Mouse (Mus musculus) hindbrain, embryonic 16.5 days (tissue): ENCODE data around the gene Apoa4. TPM values are rescaled to one million over a fixed set of nuclear protein-coding genes. Genes with fewer than 3 reads are reported as not detected.
A peak's percentile ranks its signal among the peaks of the same experiment; 100 is the strongest.

Experiments used
- ATAC-seq: fragments of 200-750 bp; cut with Nextera tagmentation; 2 replicates; pipeline ENCODE4 v1.8.0; 2017; ENCODE audit warnings: moderate TSS enrichment, moderate library complexity
- H3K27ac ChIP-seq: fragments of 300-500 bp; sonication (generic); 2 replicates; pipeline ENCODE4 v1.5.1; 2014; ENCODE audit warnings: low read depth, mild to moderate bottlenecking, control low read depth, low read length, moderate library complexity
- H3K27me3 ChIP-seq: fragments of 300-500 bp; sonication (generic); replicated peaks from 2 replicates; pipeline ENCODE4 v1.6.1; 2014; ENCODE audit warnings: low read length; ENCODE audit not compliant: control insufficient read depth, insufficient read depth
- H3K36me3 ChIP-seq: fragments of 300-500 bp; sonication (generic); 2 replicates; pipeline ENCODE4 v1.6.1; 2014; ENCODE audit warnings: mild to moderate bottlenecking, low read length, moderate library complexity, mixed read lengths; ENCODE audit not compliant: control insufficient read depth, insufficient read depth
- H3K4me1 ChIP-seq: fragments of 300-500 bp; sonication (generic); 2 replicates; pipeline ENCODE4 v1.6.1; 2014; ENCODE audit warnings: low read depth, low read length; ENCODE audit not compliant: control insufficient read depth, insufficient read depth
- H3K4me2 ChIP-seq: fragments of 300-500 bp; sonication (generic); 2 replicates; pipeline ENCODE4 v1.6.1; 2014; ENCODE audit warnings: mild to moderate bottlenecking, low read length, control low read depth, moderate library complexity
- H3K4me3 ChIP-seq: fragments of 300-500 bp; sonication (generic); 2 replicates; pipeline ENCODE4 v1.5.1; 2014; ENCODE audit warnings: mild to moderate bottlenecking, low read length, control low read depth, moderate library complexity
- H3K9ac ChIP-seq: fragments of 300-500 bp; sonication (generic); 2 replicates; pipeline ENCODE4 v1.6.1; 2014; ENCODE audit warnings: low read depth, mild to moderate bottlenecking, control low read depth, low read length, moderate library complexity
- H3K9me3 ChIP-seq: fragments of 300-500 bp; sonication (generic); 2 replicates; pipeline ENCODE4 v1.6.1; 2014; ENCODE audit warnings: mild to moderate bottlenecking, low read length, moderate library complexity; ENCODE audit not compliant: control insufficient read depth
- WGBS: fragments of 180-500 bp; shearing (Covaris S2); extraction: QIAGEN DNeasy Blood & Tissue Kit; methylation state at CpG from one replicate; pipeline ENCODE4 v1.1.7; 2014; 5-methylcytosine and 5-hydroxymethylcytosine counted together
- polyA plus RNA-seq: library from polyadenylated mRNA; unstranded; fragments of >200 nt; fragmentation: Nextera tagmentation; extraction: Ambion mirVana; gene quantifications from 2 replicates; pipeline ENCODE4 v1.2.1, GENCODE M21; 2015

The Apoa4 gene
- polyA plus RNA-seq, 1 experiment from 2014 or later, result not detected

DNA sequence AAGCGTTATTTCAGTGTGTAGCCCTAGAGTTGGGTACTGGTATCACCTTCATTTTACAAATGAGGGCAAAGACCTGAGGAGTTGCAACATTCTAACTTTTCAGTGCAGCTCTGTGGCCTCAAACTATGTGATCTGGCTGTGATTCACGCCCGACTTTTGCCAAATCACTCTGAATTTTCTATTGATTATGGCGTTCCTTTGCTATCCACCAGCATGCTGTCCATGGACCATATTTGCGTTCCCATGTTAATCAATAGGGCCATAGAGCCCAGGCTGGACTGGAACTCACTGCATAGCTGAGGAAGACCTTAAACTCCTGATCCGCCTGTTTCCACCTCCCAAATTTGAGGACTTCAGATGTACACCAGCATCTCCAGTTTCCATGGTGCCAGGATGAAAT, 18.6 kb downstream of the Apoa4 start:
- no peak overlapping the region for H3K9ac ChIP-seq
- H3K27ac ChIP-seq, result no peak overlapping the region
- no peaks in the 10 kb centered on the region for H3K4me1 ChIP-seq
- no peaks in the 10 kb centered on the region for H3K36me3 ChIP-seq
- no peaks in the 10 kb centered on the region for H3K27me3 ChIP-seq
- ATAC-seq, result no peak
- no peak overlapping the region for H3K4me2 ChIP-seq
- WGBS, result 86% methylated on average over 6 of the region's 6 CpGs
- no peak overlapping the region for H3K4me3 ChIP-seq
- no peaks in the 10 kb centered on the region for H3K9me3 ChIP-seq

DNA sequence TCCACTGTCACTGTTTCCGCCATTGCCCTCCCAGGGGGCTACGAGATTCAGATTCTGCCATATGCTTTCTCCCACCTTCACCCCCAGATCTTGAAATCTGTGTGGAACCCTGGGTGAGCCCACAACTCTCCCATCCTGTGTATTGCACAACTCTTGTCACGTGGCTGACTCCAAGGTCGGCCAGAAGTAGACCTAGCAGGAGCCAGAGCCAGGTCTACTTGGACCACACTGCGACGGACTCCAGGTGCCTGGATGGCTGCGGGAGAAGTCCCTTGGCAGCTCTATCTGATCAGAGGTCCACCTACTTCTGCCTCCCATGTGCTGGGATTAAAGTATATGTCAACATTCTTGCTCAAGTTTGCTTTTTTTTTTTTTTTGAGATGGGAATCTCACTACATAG, 20.6 kb downstream of the Apoa4 start:
- 87% methylated on average over 7 of the region's 7 CpGs for WGBS
- ATAC-seq, result no peak
- no peak overlapping the region for H3K4me3 ChIP-seq

DNA sequence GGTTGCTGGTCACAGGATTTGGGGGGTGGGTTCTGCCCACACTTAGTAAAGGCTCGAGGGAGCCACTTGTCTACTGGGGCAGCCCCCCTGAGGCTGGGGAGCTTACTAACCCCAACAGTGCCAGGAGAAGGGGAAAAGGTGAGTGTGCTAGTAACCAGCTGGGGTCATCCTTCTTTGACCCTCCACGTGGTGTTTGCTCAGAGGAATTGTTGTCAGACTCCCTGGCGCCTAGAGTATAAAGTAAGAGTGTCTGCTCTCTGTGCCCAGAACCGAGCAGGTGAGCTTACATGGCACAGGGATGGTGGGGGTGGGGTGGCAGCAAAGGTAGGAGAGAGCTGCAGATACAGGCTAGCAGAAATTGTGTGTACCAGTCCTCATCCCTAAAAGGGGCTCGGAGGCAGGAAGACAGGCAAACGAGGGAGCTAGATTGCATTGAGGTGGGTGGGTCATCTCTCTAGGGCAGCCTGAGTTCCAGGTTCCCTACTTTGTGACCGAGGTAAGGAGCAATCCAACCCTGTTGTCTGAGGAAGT, 27.9 kb downstream of the Apoa4 start, which contains the start of gene Apoa5:
TSS of gene Apoa5 (plus strand) at position 291 of the 531 bp plus-strand sequence.
- H3K4me1 ChIP-seq, result no peaks in the 10 kb centered on the region
- no peaks in the 10 kb centered on the region for H3K36me3 ChIP-seq
- no peaks in the 10 kb centered on the region for H3K9me3 ChIP-seq
- 64% methylated on average over 7 of the region's 7 CpGs for WGBS
- H3K27ac ChIP-seq, result no peak within 1 kb of the TSS
- no peak for ATAC-seq
- no peak within 1 kb of the TSS for H3K4me2 ChIP-seq
- H3K27me3 ChIP-seq, result peaks cover 3% of the 10 kb centered on the region
- no peak within 1 kb of the TSS for H3K4me3 ChIP-seq
- no peak within 1 kb of the TSS for H3K9ac ChIP-seq

More for the DNA sequence above, 20.6 kb downstream of the Apoa4 start:
- Histone ChIP-seq H3K4me1 (no peaks in the 10 kb centered on the region), H3K27ac (no peak overlapping the region), H3K4me2 (no peak overlapping the region), H3K36me3 (no peaks in the 10 kb centered on the region), H3K9ac (no peak overlapping the region), H3K9me3 (no peaks in the 10 kb centered on the region), H3K27me3 (no peaks in the 10 kb centered on the region)

DNA sequence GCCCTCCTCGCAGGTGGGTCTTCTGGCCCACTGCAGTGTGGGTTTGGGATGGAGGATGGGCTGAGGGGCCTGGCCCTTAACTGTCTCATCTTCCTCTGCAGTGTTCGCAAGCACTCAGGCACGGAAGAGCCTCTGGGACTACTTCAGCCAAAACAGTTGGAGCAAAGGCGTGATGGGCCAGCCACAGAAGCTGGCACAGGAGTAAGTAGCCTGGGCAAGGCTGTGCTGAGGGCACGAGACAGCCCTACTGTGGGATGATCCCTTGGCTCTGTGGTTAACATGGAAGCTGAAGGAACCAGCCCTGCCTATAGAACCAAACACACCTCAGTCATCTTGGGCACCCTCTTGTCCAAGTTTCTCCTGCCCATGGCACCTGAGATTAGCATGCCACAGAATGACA, 28.6 kb downstream of the Apoa4 start:
- H3K9me3 ChIP-seq, result no peaks in the 10 kb centered on the region
- peaks cover 3% of the 10 kb centered on the region for H3K27me3 ChIP-seq
- peaks cover 6% of the 10 kb centered on the region for H3K4me1 ChIP-seq
- H3K36me3 ChIP-seq, result no peaks in the 10 kb centered on the region
- 85% methylated on average over 5 of the region's 5 CpGs for WGBS
- H3K9ac ChIP-seq, result no peak overlapping the region
- ATAC-seq, result no peak
- H3K4me3 ChIP-seq, result no peak overlapping the region
- no peak overlapping the region for H3K4me2 ChIP-seq
- no peak overlapping the region for H3K27ac ChIP-seq

DNA sequence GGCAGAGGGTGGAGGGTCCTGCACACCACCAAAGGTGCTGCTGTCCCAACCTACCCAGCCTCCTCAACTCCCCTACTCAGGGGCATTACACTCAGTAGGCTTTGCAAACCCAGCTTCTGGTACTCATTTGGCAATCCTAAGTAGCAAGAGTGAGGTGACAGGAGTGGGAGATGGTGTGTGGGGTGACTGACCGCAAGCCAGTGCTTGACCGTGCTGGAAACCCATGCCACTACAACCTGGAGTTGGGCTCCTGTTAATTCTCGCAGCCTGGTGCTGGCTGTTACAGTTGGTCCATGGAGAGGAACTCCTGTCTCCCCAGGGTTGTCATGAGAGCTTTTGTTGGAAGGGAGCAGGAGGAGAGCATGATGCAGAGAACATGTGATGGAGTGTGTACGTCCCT, 30.3 kb downstream of the Apoa4 start:
- 87% methylated on average over 4 of the region's 4 CpGs for WGBS
- Histone ChIP-seq H3K9ac (no peak overlapping the region), H3K27ac (no peak overlapping the region), H3K4me3 (no peak overlapping the region), H3K9me3 (no peaks in the 10 kb centered on the region), H3K4me2 (no peak overlapping the region), H3K4me1 (peaks cover 6% of the 10 kb centered on the region), H3K27me3 (peaks cover 3% of the 10 kb centered on the region), H3K36me3 (peaks cover 7% of the 10 kb centered on the region)
- ATAC-seq, result no peak

DNA sequence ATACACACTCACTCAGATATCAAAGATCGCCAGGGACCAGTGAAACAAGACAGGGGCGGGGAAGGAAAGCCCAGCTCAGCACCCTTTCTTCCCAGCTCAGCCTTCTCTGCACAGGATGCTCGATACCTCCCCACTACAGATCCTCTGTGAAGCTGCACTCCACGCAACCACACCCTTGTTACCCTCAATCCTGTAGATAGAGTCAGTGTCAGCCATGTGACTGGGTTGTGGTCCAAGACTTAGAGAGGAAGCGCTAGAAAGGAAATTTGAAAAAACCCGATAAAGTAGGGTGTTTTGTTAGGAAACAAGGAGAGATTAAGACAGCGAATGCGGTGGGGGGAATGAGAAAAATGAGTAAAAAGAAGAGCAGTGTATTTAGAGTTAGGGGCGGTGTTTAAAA, 31.6 kb downstream of the Apoa4 start:
- peaks cover 17% of the 10 kb centered on the region for H3K36me3 ChIP-seq
- H3K4me3 ChIP-seq, result no peak overlapping the region
- H3K9me3 ChIP-seq, result no peaks in the 10 kb centered on the region
- H3K4me1 ChIP-seq, result peaks cover 6% of the 10 kb centered on the region
- peaks cover 3% of the 10 kb centered on the region for H3K27me3 ChIP-seq
- H3K27ac ChIP-seq, result no peak overlapping the region
- no peak for ATAC-seq
- WGBS, result 89% methylated on average over 9 of the region's 9 CpGs
- H3K4me2 ChIP-seq, result no peak overlapping the region
- no peak overlapping the region for H3K9ac ChIP-seq

DNA sequence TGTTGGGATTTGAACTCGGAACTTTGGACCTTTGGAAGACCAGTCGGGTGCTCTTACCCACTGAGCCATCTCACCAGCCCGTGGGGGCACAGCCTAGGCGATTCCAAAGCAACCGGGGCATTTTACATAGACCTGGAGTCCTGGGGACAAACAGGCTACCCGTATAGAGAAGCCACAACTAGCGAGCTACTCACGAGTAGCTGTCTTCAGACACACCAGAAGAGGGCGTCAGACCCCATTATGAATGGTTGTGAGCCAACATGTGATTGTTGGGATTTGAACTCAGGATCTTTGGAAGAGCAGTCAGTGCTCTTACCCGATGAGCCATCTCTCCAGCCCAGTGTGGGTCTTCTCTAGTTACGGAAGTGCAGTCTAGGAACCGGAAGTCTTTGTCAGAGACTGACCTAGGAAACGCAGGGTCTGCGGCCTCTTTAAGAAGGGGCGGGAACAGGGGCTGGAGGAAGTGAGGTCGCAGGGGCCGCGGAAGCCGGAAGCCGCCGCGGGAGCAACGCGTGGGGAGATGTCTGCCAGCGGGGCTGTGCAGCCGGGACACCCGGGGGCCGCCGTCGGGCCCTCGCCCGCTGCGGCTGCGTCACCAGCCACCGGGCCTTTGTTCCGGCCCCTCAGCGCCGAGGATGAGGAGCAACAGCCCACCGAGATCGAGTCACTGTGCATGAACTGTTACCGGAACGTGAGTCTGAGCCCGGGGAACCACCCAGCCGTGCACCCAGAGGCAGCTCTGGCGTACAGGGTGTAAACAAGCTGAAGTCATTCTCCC, 32.4 kb downstream of the Apoa4 start, which contains the start of gene Zpr1:
TSS of gene Zpr1 (plus strand) at position 388 of the 778 bp plus-strand sequence.
- no peaks in the 10 kb centered on the region for H3K9me3 ChIP-seq
- H3K27ac ChIP-seq, result peak within 1 kb of the TSS; percentile 21; the same call in 1 of the 2 replicates
- 6% methylated on average over 45 of the region's 45 CpGs for WGBS

DNA sequence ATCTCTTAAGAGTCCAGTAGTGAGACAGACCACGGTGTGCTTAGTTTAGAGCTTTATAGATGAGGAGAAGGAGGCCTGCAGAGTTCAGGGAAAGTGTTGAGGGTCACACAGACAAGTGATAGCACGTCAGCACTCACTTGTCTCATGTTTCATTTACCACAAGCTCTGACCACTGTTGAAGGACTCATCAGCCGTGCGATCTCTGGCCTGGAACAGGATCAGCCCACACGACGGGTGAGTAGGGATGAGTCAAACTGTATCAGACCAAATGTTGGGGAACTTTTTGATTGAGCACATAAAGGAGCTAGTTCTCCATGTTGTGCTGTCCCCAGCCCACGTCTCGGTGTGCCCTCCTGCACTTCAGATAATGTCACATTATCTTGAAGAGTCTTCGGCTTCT, 34.0 kb downstream of the Apoa4 start:
- Histone ChIP-seq H3K36me3 (peaks cover 28% of the 10 kb centered on the region), H3K27ac (no peak overlapping the region), H3K27me3 (peaks cover 3% of the 10 kb centered on the region), H3K9me3 (no peaks in the 10 kb centered on the region), H3K4me2 (no peak overlapping the region), H3K4me3 (no peak overlapping the region), H3K9ac (no peak overlapping the region), H3K4me1 (peaks cover 6% of the 10 kb centered on the region)
- no peak for ATAC-seq
- WGBS, result 92% methylated on average over 9 of the region's 9 CpGs

More for the DNA sequence above, 32.4 kb downstream of the Apoa4 start, which contains the start of gene Zpr1:
- peaks cover 20% of the 10 kb centered on the region for H3K36me3 ChIP-seq
- H3K4me1 ChIP-seq, result peaks cover 6% of the 10 kb centered on the region
- peak within 1 kb of the TSS; percentile 72 for H3K9ac ChIP-seq
- peaks cover 3% of the 10 kb centered on the region for H3K27me3 ChIP-seq
- H3K4me2 ChIP-seq, result peak within 1 kb of the TSS; percentile 92
- peak; percentile 98 for ATAC-seq
- H3K4me3 ChIP-seq, result peak within 1 kb of the TSS; percentile 69

DNA sequence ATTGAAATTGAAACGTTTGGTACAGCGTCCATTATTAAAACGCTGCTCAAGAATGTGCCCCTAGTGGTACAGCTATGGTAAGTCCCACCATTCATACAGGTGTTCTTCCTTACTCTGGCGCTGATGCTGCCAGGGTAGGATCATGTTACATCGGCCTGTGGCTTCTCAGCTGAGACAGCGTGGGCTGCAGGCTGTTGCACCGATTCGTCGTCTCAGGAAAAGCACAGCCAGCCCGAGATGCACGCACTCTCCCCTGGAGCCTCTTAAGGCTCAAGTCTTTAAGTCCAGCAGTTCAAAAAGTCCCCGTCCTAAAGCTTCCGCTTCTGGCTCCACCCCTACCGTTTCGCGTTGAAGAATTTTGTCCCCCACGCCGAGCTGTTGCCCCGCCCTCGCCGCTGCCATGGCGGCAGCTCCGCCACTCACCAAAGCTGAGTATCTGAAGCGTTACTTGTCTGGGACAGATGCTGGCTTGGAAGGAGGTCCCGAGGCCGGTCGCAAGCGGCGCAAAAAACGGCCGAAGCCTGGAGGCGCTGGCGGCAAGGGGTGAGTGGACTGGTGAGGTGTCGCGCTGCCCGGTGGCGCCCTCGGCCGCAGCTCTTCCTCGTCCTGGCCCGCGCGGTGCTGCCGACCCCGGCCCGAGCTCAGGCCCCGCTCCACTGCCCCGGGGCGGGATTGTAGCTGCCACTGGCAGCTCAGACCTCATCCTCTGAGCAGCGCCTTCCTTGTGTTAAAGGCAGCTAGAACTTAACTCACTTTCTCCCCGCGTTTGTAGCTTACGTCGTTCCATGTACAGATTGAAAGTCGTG, 42.3 kb downstream of the Apoa4 start, which contains the start of gene Bud13:
TSS of gene Bud13 (plus strand) at position 378 of the 806 bp plus-strand sequence.
- H3K4me1 ChIP-seq, result peaks cover 7% of the 10 kb centered on the region
- H3K4me2 ChIP-seq, result peak within 1 kb of the TSS; percentile 86
- peak within 1 kb of the TSS; percentile 82 for H3K27ac ChIP-seq
- no peaks in the 10 kb centered on the region for H3K27me3 ChIP-seq
- peaks cover 31% of the 10 kb centered on the region for H3K36me3 ChIP-seq
- peak; percentile 95 for ATAC-seq
- H3K9ac ChIP-seq, result peak within 1 kb of the TSS; percentile 88
- peak within 1 kb of the TSS; percentile 93 for H3K4me3 ChIP-seq
- under 1% methylated on average over 55 of the region's 55 CpGs for WGBS
- H3K9me3 ChIP-seq, result no peaks in the 10 kb centered on the region
